Mouse (Mus musculus): Measurements from ENCODE around the gene Bbx. TPM values are rescaled to one million over a fixed set of nuclear protein-coding genes. Genes with fewer than 3 reads are reported as not detected.
A peak's percentile ranks its signal among the peaks of the same experiment; 100 is the strongest.

Gene Bbx
- polyA plus RNA-seq, 1 experiment from 2014 or later = 27.4 TPM

GRCm38 (mm10) chr16:50309411-50310042, 122.7 kb downstream of the Bbx start:
- Histone ChIP-seq H3K9ac (replicated peaks; ENCODE audit: low read depth, low read length) (no peak overlapping the region), H3K27me3 (replicated peaks; ENCODE audit: control insufficient read depth, insufficient read depth, low read length) (no peaks in the 10 kb centered on the region), H3K27ac (ENCODE audit: low read length) (peak overlapping the region; percentile 51; the same call in 1 of the 2 replicates), H3K4me3 (replicated peaks; ENCODE audit: low read length) (no peak overlapping the region), H3K9me3 (ENCODE audit: control insufficient read depth, low read length) (no peaks in the 10 kb centered on the region), H3K4me2 (ENCODE audit: low read length) (peak overlapping the region; percentile 34; the same call in 1 of the 2 replicates), H3K36me3 (ENCODE audit: control insufficient read depth, insufficient read depth) (no peaks in the 10 kb centered on the region), H3K4me1 (replicated peaks; ENCODE audit: control insufficient read depth, insufficient read depth, low read length) (peaks cover 13% of the 10 kb centered on the region)
- peak; percentile 88 for ATAC-seq
- WGBS = 32% methylated on average over 9 of the region's 9 CpGs

- no peak for ATAC-seq
- Histone ChIP-seq H3K4me3 (replicated peaks; ENCODE audit: low read length) (no peak overlapping the region), H3K27me3 (replicated peaks; ENCODE audit: control insufficient read depth, insufficient read depth, low read length) (no peaks in the 10 kb centered on the region), H3K9me3 (ENCODE audit: control insufficient read depth, low read length) (no peaks in the 10 kb centered on the region), H3K9ac (replicated peaks; ENCODE audit: low read depth, low read length) (no peak overlapping the region), H3K36me3 (ENCODE audit: control insufficient read depth, insufficient read depth) (no peaks in the 10 kb centered on the region), H3K27ac (ENCODE audit: low read length) (no peak overlapping the region), H3K4me1 (replicated peaks; ENCODE audit: control insufficient read depth, insufficient read depth, low read length) (peaks cover 13% of the 10 kb centered on the region), H3K4me2 (ENCODE audit: low read length) (no peak overlapping the region)
- 54% methylated on average over 6 of the region's 6 CpGs for WGBS
Measured at GRCm38 (mm10) chr16:50308256-50308655, 123.9 kb downstream of the Bbx start.

GRCm38 (mm10) chr16:50307231-50307630, 125.0 kb downstream of the Bbx start:
- H3K9ac ChIP-seq (replicated peaks; ENCODE audit: low read depth, low read length) = no peak overlapping the region
- WGBS = 79% methylated on average over 4 of the region's 4 CpGs
- H3K9me3 ChIP-seq (ENCODE audit: control insufficient read depth, low read length) = no peaks in the 10 kb centered on the region
- H3K27me3 ChIP-seq (replicated peaks; ENCODE audit: control insufficient read depth, insufficient read depth, low read length) = no peaks in the 10 kb centered on the region
- no peak overlapping the region for H3K27ac ChIP-seq (ENCODE audit: low read length)
- H3K4me3 ChIP-seq (replicated peaks; ENCODE audit: low read length) = no peak overlapping the region
- no peak for ATAC-seq
- peaks cover 13% of the 10 kb centered on the region for H3K4me1 ChIP-seq (replicated peaks; ENCODE audit: control insufficient read depth, insufficient read depth, low read length)
- H3K4me2 ChIP-seq (ENCODE audit: low read length) = no peak overlapping the region
- no peaks in the 10 kb centered on the region for H3K36me3 ChIP-seq (ENCODE audit: control insufficient read depth, insufficient read depth)

GRCm38 (mm10) chr16:50306727-50307126, 125.5 kb downstream of the Bbx start:
- H3K9ac ChIP-seq (replicated peaks; ENCODE audit: low read depth, low read length) = no peak overlapping the region
- no peaks in the 10 kb centered on the region for H3K36me3 ChIP-seq (ENCODE audit: control insufficient read depth, insufficient read depth)
- no peaks in the 10 kb centered on the region for H3K27me3 ChIP-seq (replicated peaks; ENCODE audit: control insufficient read depth, insufficient read depth, low read length)
- no peak overlapping the region for H3K27ac ChIP-seq (ENCODE audit: low read length)
- no peak overlapping the region for H3K4me3 ChIP-seq (replicated peaks; ENCODE audit: low read length)
- H3K4me1 ChIP-seq (replicated peaks; ENCODE audit: control insufficient read depth, insufficient read depth, low read length) = peaks cover 13% of the 10 kb centered on the region
- no peak overlapping the region for H3K4me2 ChIP-seq (ENCODE audit: low read length)
- H3K9me3 ChIP-seq (ENCODE audit: control insufficient read depth, low read length) = no peaks in the 10 kb centered on the region
- no peak for ATAC-seq

- Histone ChIP-seq H3K9me3 (ENCODE audit: control insufficient read depth, low read length) (no peaks in the 10 kb centered on the region), H3K9ac (replicated peaks; ENCODE audit: low read depth, low read length) (no peak overlapping the region), H3K27me3 (replicated peaks; ENCODE audit: control insufficient read depth, insufficient read depth, low read length) (no peaks in the 10 kb centered on the region), H3K4me1 (replicated peaks; ENCODE audit: control insufficient read depth, insufficient read depth, low read length) (peaks cover 13% of the 10 kb centered on the region), H3K36me3 (ENCODE audit: control insufficient read depth, insufficient read depth) (no peaks in the 10 kb centered on the region), H3K4me2 (ENCODE audit: low read length) (no peak overlapping the region), H3K4me3 (replicated peaks; ENCODE audit: low read length) (no peak overlapping the region), H3K27ac (ENCODE audit: low read length) (no peak overlapping the region)
- WGBS = 85% methylated on average over 6 of the region's 6 CpGs
- no peak for ATAC-seq
Measured at GRCm38 (mm10) chr16:50305156-50305555, 127.0 kb downstream of the Bbx start.

GRCm38 (mm10) chr16:50302566-50302965, 129.6 kb downstream of the Bbx start:
- Histone ChIP-seq H3K4me2 (ENCODE audit: low read length) (no peak overlapping the region), H3K36me3 (ENCODE audit: control insufficient read depth, insufficient read depth) (no peaks in the 10 kb centered on the region), H3K9me3 (ENCODE audit: control insufficient read depth, low read length) (no peaks in the 10 kb centered on the region), H3K9ac (replicated peaks; ENCODE audit: low read depth, low read length) (no peak overlapping the region), H3K4me1 (replicated peaks; ENCODE audit: control insufficient read depth, insufficient read depth, low read length) (no peaks in the 10 kb centered on the region), H3K27ac (ENCODE audit: low read length) (no peak overlapping the region), H3K4me3 (replicated peaks; ENCODE audit: low read length) (no peak overlapping the region), H3K27me3 (replicated peaks; ENCODE audit: control insufficient read depth, insufficient read depth, low read length) (no peaks in the 10 kb centered on the region)
- no peak for ATAC-seq
- 100% methylated on average over 1 of the region's 1 CpGs for WGBS

GRCm38 (mm10) chr16:50298743-50299443, 133.3 kb downstream of the Bbx start:
- Histone ChIP-seq H3K36me3 (ENCODE audit: control insufficient read depth, insufficient read depth) (no peaks in the 10 kb centered on the region), H3K27me3 (replicated peaks; ENCODE audit: control insufficient read depth, insufficient read depth, low read length) (no peaks in the 10 kb centered on the region), H3K27ac (ENCODE audit: low read length) (no peak overlapping the region), H3K4me3 (replicated peaks; ENCODE audit: low read length) (no peak overlapping the region), H3K4me1 (replicated peaks; ENCODE audit: control insufficient read depth, insufficient read depth, low read length) (no peaks in the 10 kb centered on the region), H3K9ac (replicated peaks; ENCODE audit: low read depth, low read length) (no peak overlapping the region), H3K9me3 (ENCODE audit: control insufficient read depth, low read length) (no peaks in the 10 kb centered on the region), H3K4me2 (ENCODE audit: low read length) (no peak overlapping the region)
- ATAC-seq = no peak
- 72% methylated on average over 8 of the region's 8 CpGs for WGBS

GRCm38 (mm10) chr16:50293502-50294228, 138.5 kb downstream of the Bbx start:
- ATAC-seq = peak; percentile 43; the same call in 1 of the 2 replicates
- WGBS = 70% methylated on average over 4 of the region's 4 CpGs
- no peak overlapping the region for H3K27ac ChIP-seq (ENCODE audit: low read length)
- H3K4me1 ChIP-seq (replicated peaks; ENCODE audit: control insufficient read depth, insufficient read depth, low read length) = no peaks in the 10 kb centered on the region
- no peak overlapping the region for H3K4me3 ChIP-seq (replicated peaks; ENCODE audit: low read length)
- H3K27me3 ChIP-seq (replicated peaks; ENCODE audit: control insufficient read depth, insufficient read depth, low read length) = no peaks in the 10 kb centered on the region
- no peak overlapping the region for H3K9ac ChIP-seq (replicated peaks; ENCODE audit: low read depth, low read length)
- H3K4me2 ChIP-seq (ENCODE audit: low read length) = no peak overlapping the region
- H3K9me3 ChIP-seq (ENCODE audit: control insufficient read depth, low read length) = no peaks in the 10 kb centered on the region
- H3K36me3 ChIP-seq (ENCODE audit: control insufficient read depth, insufficient read depth) = no peaks in the 10 kb centered on the region

- no peak overlapping the region for H3K9ac ChIP-seq (replicated peaks; ENCODE audit: low read depth, low read length)
- no peak for ATAC-seq
- H3K27me3 ChIP-seq (replicated peaks; ENCODE audit: control insufficient read depth, insufficient read depth, low read length) = no peaks in the 10 kb centered on the region
- no peak overlapping the region for H3K27ac ChIP-seq (ENCODE audit: low read length)
- no peaks in the 10 kb centered on the region for H3K4me1 ChIP-seq (replicated peaks; ENCODE audit: control insufficient read depth, insufficient read depth, low read length)
- no peak overlapping the region for H3K4me2 ChIP-seq (ENCODE audit: low read length)
- no peaks in the 10 kb centered on the region for H3K36me3 ChIP-seq (ENCODE audit: control insufficient read depth, insufficient read depth)
- no peak overlapping the region for H3K4me3 ChIP-seq (replicated peaks; ENCODE audit: low read length)
- no peaks in the 10 kb centered on the region for H3K9me3 ChIP-seq (ENCODE audit: control insufficient read depth, low read length)
- WGBS = 97% methylated on average over 5 of the region's 5 CpGs
Measured at GRCm38 (mm10) chr16:50292834-50293233, 139.4 kb downstream of the Bbx start.
